Mouse (Mus musculus): ENCODE measurements around the gene Tmem120b. TPM values are rescaled to one million over a fixed set of nuclear protein-coding genes. Genes with fewer than 3 reads are reported as not detected.

The Tmem120b gene
- total and polyA plus RNA-seq, 2 experiments from 2014 or later: 15.3 to 17.7 TPM

DNA sequence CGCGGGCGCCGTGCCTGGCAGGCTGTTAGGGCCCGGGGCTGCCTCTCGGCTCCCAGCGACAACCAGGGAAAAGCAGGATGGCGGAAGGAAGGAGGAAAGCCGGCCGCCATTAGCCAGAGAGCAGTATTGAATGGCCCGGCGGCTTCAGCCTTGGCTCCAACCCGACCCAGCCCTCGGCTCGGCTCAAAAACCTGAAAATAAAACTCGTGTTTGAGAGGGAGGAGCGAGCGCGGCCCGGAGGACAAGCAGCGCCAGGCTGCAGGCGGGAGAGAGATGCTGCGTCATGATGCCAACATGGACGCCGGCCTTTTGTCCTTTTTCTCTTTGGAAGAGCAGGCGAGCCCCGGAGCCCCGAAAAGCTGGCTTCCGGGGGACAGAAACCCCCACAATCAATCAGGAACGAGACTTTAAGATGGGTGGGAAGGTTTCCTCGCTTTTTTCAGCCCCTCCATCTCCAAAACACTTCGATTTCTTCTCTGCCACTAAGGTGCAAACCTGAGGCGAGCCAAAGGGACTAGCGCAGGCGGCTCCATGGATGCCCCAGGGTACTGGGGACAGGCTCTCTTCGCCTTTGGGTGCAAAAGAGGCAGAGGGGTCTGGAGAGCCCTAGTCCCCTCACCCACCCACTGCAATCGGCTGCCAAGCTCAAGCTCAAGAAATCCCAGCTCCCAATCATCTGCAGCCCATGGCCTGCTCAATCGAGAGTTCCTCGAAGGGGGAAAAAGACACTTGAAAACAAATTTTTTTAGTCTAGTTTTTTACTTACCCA is 70.9 kb downstream of the Tmem120b start:
- Histone ChIP-seq H3K4me3 (ENCODE audit: low read length) (peak overlapping the region; percentile 78), H3K9me3 (ENCODE audit: low read length) (no peaks in the 10 kb centered on the region), H3K4me2 (ENCODE audit: low read depth, low read length) (peak overlapping the region; percentile 99), H3K9ac (replicated peaks; ENCODE audit: low read length) (peak overlapping the region; percentile 96), H3K27ac (peak overlapping the region; percentile 100), H3K36me3 (ENCODE audit: insufficient read depth, low read length) (no peaks in the 10 kb centered on the region), H3K27me3 (ENCODE audit: insufficient read depth, low read length) (no peaks in the 10 kb centered on the region), H3K4me1 (ENCODE audit: insufficient read depth, low read length) (peaks cover 45% of the 10 kb centered on the region)
- TF ChIP-seq CTCF (IDR thresholded peaks at IDR 0.05; ENCODE audit: low read depth): no peak
- ATAC-seq: peak; percentile 15
- WGBS: under 1% methylated on average over 39 of the region's 39 CpGs
- DNase-seq (ENCODE audit: low spot score): peak; percentile 91

DNA sequence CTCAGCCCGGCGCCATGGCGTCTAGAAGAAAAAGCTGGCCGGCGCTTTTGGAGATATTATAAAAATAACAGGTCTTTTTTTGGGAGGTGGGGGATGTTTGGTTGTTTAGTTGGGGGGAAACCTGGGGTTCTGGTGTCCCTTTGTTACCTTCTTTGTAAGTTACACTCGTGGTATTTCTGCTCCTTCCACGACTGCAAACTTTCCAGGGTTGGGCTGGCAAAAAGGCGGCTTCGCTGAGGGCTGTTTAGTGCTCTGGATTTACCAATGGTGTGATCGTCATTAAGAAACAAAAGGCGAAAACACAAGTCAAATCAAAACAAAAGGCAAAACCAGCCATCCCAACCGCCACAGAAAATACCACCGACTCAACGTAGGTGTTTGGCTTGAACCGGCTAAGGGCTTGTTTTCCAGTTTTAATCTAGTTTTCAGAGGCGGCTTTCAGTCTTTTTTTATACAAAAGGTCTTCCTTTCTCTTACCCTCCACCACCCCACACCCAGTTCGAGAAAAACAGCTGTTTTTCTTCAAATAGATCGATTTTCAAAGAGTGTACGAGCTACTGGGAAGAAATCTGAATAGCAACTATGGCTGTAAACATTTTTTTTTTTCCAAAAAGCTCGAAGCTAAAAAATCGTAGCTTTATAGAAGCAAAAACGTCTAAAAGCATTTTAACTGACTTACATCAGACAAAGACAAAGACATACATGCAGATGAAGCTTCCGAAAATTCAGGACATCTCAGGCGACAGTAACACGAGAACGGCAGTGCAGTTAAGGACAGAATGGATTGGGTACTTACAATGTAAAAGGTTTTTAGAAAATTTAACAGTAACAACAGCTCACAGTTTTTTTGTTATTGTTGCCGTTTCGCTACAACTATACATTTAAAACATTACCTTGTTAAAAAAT is 71.8 kb downstream of the Tmem120b start:
- Histone ChIP-seq H3K27me3 (ENCODE audit: insufficient read depth, low read length) (no peaks in the 10 kb centered on the region), H3K4me3 (ENCODE audit: low read length) (peak overlapping the region; percentile 78), H3K4me1 (ENCODE audit: insufficient read depth, low read length) (peaks cover 37% of the 10 kb centered on the region), H3K9me3 (ENCODE audit: low read length) (no peaks in the 10 kb centered on the region), H3K4me2 (ENCODE audit: low read depth, low read length) (peak overlapping the region; percentile 99), H3K36me3 (ENCODE audit: insufficient read depth, low read length) (no peaks in the 10 kb centered on the region), H3K27ac (peak overlapping the region; percentile 100), H3K9ac (replicated peaks; ENCODE audit: low read length) (peak overlapping the region; percentile 96)
- peak; percentile 45 for DNase-seq (ENCODE audit: low spot score)
- ATAC-seq: no peak
- no peak for TF ChIP-seq CTCF (IDR thresholded peaks at IDR 0.05; ENCODE audit: low read depth)
- 1% methylated on average over 28 of the region's 28 CpGs for WGBS

DNA sequence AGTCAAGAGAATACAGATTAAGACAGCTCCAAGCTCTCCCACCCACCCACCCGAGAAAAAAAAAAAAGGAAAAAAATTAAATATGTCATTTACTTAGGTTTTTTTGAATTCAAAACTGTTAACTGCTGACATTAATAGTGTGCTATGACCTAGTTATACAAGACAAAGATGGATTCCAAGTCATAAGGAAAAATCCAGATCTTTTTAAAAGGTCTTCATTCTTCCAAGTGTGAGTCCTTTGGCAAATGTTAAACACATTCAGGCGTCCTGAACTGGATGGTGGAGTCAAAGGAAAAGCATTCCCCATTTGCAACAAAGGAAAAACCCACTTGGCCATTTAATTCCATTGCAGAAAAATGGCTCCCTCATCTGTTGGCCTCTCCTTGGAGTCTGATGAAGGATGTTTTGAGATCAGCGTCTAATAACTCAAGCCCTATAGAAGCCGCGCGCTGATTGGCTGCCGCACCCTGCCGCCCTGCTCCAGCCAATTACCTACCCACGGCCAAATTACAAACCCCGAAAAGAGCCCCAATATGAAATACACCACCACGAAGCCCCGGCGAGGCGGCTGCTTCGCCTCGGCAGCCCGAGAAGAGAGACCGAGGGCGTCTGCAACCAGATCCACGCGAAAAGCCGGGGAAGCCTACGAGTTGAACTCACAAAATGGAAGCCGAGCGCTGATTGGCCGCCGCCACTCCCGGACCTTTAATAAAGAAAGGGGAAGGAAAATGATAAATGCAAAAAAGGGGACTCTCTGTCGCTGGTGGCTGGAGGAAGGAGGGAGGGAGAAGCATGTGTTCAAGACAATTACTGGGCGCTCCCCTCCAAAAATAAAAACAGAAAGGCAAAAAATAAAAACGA is 72.7 kb downstream of the Tmem120b start:
- H3K4me1 ChIP-seq (ENCODE audit: insufficient read depth, low read length): peaks cover 36% of the 10 kb centered on the region
- ATAC-seq: peak; percentile 77
- no peak for TF ChIP-seq CTCF (IDR thresholded peaks at IDR 0.05; ENCODE audit: low read depth)
- no peaks in the 10 kb centered on the region for H3K9me3 ChIP-seq (ENCODE audit: low read length)
- WGBS: under 1% methylated on average over 31 of the region's 31 CpGs
- H3K4me3 ChIP-seq (ENCODE audit: low read length): peak overlapping the region; percentile 78
- DNase-seq (ENCODE audit: low spot score): peak; percentile 96
- peak overlapping the region; percentile 99 for H3K4me2 ChIP-seq (ENCODE audit: low read depth, low read length)
- H3K36me3 ChIP-seq (ENCODE audit: insufficient read depth, low read length): no peaks in the 10 kb centered on the region
- H3K9ac ChIP-seq (replicated peaks; ENCODE audit: low read length): peak overlapping the region; percentile 96
- no peaks in the 10 kb centered on the region for H3K27me3 ChIP-seq (ENCODE audit: insufficient read depth, low read length)
- peak overlapping the region; percentile 100 for H3K27ac ChIP-seq

DNA sequence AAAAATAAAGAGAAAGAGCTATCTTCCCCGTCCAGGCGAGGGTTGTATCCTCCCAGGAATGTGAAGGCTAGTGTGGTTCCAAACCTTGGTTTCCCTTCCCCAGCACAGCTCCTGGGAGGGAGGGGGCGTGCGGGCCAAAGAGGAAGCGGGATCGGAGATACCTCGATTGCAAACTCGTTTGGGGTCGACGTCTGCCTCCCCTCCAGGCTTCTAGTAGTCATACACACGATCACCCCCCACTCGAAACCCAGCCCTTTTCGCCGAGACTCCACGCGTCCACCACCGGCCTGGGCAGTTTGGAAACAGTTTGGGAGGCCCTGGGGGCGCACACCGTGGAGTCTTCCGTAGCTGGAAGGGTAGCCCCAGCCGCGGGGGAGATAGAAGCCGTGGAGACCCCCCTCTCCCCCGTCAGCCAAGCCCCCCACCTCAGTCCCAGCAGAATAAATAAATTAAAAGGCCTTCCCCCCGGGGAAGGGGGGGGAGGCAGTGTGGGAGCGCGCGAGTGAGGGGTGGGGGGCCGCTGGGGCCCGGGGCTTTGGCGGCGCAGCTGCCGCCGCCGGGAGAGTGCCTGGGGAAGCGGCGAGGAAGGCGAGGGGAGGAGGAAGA is 73.4 kb downstream of the Tmem120b start:
- peak overlapping the region; percentile 99 for H3K4me2 ChIP-seq (ENCODE audit: low read depth, low read length)
- under 1% methylated on average over 36 of the region's 38 CpGs for WGBS
- no peaks in the 10 kb centered on the region for H3K9me3 ChIP-seq (ENCODE audit: low read length)
- no peak for TF ChIP-seq CTCF (IDR thresholded peaks at IDR 0.05; ENCODE audit: low read depth)
- H3K36me3 ChIP-seq (ENCODE audit: insufficient read depth, low read length): peaks cover 3% of the 10 kb centered on the region; the same call in 1 of the 2 replicates
- peak overlapping the region; percentile 96 for H3K9ac ChIP-seq (replicated peaks; ENCODE audit: low read length)
- peak overlapping the region; percentile 78 for H3K4me3 ChIP-seq (ENCODE audit: low read length)
- no peaks in the 10 kb centered on the region for H3K27me3 ChIP-seq (ENCODE audit: insufficient read depth, low read length)
- DNase-seq (ENCODE audit: low spot score) (peak; percentile 70), ATAC-seq (no peak)
- H3K27ac ChIP-seq: peak overlapping the region; percentile 100
- peaks cover 30% of the 10 kb centered on the region for H3K4me1 ChIP-seq (ENCODE audit: insufficient read depth, low read length)

DNA sequence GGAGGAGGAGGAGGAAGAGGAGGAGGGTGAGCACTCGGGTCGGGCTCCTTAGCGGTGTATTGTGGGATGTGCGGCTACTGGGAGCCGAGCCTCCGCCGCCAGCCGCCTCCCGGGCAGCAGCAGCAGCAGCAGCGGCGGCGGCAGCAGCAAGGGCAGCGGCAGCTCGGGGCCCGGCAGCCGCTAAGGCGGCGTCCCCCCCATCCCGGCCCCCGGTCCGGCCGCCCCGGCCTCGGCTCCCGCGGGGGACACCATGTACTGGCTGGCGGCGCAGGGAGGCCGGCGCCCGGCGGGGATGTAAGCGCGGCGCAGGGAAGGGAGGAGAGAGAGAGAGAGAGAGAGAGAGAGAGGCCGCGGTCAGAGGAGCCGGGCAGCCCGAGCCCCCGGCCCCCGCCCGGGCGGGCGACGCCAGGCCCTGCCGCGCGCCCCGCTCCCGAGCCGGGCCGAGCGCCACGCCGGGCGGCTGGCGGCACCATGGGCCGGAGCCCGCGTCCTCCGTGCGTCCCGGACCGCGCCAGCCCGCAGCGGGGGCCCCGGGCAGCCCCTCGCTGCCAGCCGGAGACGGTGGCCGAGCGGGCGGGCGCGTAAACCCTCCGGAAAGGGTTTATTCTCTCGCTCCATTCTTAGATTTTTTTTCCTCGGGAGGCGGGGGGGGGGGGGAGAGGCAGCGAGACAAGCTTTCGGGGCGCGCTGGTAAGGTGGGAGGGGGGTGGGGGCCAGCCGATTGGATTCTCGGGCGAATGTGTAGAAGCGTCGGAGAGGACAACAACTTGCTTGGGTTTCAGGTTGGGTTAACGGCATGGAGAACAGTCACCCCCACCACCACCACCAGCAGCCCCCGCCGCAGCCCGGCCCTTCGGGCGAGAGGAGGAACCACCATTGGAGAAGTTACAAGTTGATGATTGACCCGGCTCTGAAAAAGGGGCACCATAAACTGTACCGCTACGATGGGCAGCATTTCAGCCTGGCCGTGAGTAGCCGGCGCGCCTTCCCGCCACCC is 74.2 kb downstream of the Tmem120b start, which contains the start of gene Setd1b:
Setd1b (plus strand) TSS at position 33 of the 997 bp plus-strand sequence.
- Histone ChIP-seq H3K27ac (peak within 1 kb of the TSS; percentile 100), H3K27me3 (ENCODE audit: insufficient read depth, low read length) (no peaks in the 10 kb centered on the region), H3K4me1 (ENCODE audit: insufficient read depth, low read length) (peaks cover 22% of the 10 kb centered on the region), H3K36me3 (ENCODE audit: insufficient read depth, low read length) (peaks cover 11% of the 10 kb centered on the region; the same call in 1 of the 2 replicates), H3K4me2 (ENCODE audit: low read depth, low read length) (peak within 1 kb of the TSS; percentile 99), H3K9me3 (ENCODE audit: low read length) (no peaks in the 10 kb centered on the region), H3K9ac (replicated peaks; ENCODE audit: low read length) (peak within 1 kb of the TSS; percentile 96), H3K4me3 (ENCODE audit: low read length) (peak within 1 kb of the TSS; percentile 78)
- DNase-seq (ENCODE audit: low spot score): peak; percentile 63
- TF ChIP-seq CTCF (IDR thresholded peaks at IDR 0.05; ENCODE audit: low read depth): no peak
- WGBS: 3% methylated on average over 53 of the region's 103 CpGs
- ATAC-seq: peak; percentile 10; the same call in 1 of the 2 replicates
